Mouse (Mus musculus): Measurements from ENCODE around the gene Tia1. TPM values are rescaled to one million over a fixed set of nuclear protein-coding genes. Genes with fewer than 3 reads are reported as not detected.

The Tia1 gene
- total and polyA plus RNA-seq, 2 experiments from 2014 or later = 67.8 to 76.7 TPM

GRCm38 (mm10) chr6:86445551-86445950, 41.5 kb downstream of the Tia1 start:
- Histone ChIP-seq H3K27ac (ENCODE audit: low read depth) (no peak overlapping the region), H3K4me2 (ENCODE audit: low read depth, low read length) (no peak overlapping the region), H3K36me3 (replicated peaks; ENCODE audit: control insufficient read depth, insufficient read depth, low read length) (peaks cover 52% of the 10 kb centered on the region), H3K27me3 (ENCODE audit: control insufficient read depth, insufficient read depth, low read length) (no peaks in the 10 kb centered on the region), H3K9me3 (replicated peaks; ENCODE audit: control insufficient read depth, low read length) (no peaks in the 10 kb centered on the region), H3K9ac (replicated peaks; ENCODE audit: low read depth, low read length) (no peak overlapping the region), H3K4me3 (ENCODE audit: low read depth, low read length) (no peak overlapping the region), H3K4me1 (ENCODE audit: control insufficient read depth, insufficient read depth) (no peaks in the 10 kb centered on the region)
- ATAC-seq (ENCODE audit: insufficient read depth, low read depth) (no peak), DNase-seq (ENCODE audit: low spot score) (no peak)
- 86% methylated on average over 18 of the region's 18 CpGs for WGBS
- no peak for TF ChIP-seq CTCF (IDR thresholded peaks at IDR 0.05; ENCODE audit: low read depth)
- TF ChIP-seq EP300 (IDR thresholded peaks at IDR 0.05; ENCODE audit: low read depth) = no peak

- peaks cover 60% of the 10 kb centered on the region for H3K36me3 ChIP-seq (replicated peaks; ENCODE audit: control insufficient read depth, insufficient read depth, low read length)
- no peak overlapping the region for H3K4me2 ChIP-seq (ENCODE audit: low read depth, low read length)
- WGBS = 82% methylated on average over 1 of the region's 1 CpGs
Observed at GRCm38 (mm10) chr6:86446927-86447568, 43.0 kb downstream of the Tia1 start.

GRCm38 (mm10) chr6:86456727-86457126, 52.7 kb downstream of the Tia1 start:
- H3K9me3 ChIP-seq (replicated peaks; ENCODE audit: control insufficient read depth, low read length) = no peaks in the 10 kb centered on the region
- no peaks in the 10 kb centered on the region for H3K27me3 ChIP-seq (ENCODE audit: control insufficient read depth, insufficient read depth, low read length)
- peaks cover 69% of the 10 kb centered on the region for H3K36me3 ChIP-seq (replicated peaks; ENCODE audit: control insufficient read depth, insufficient read depth, low read length)
- DNase-seq (ENCODE audit: low spot score) (no peak), ATAC-seq (ENCODE audit: insufficient read depth, low read depth) (no peak)
- no peak overlapping the region for H3K4me2 ChIP-seq (ENCODE audit: low read depth, low read length)
- TF ChIP-seq EP300 (IDR thresholded peaks at IDR 0.05; ENCODE audit: low read depth) (no peak), CTCF (IDR thresholded peaks at IDR 0.05; ENCODE audit: low read depth) (no peak)
- H3K4me3 ChIP-seq (ENCODE audit: low read depth, low read length) = no peak overlapping the region
- no peaks in the 10 kb centered on the region for H3K4me1 ChIP-seq (ENCODE audit: control insufficient read depth, insufficient read depth)
- 86% methylated on average over 3 of the region's 3 CpGs for WGBS
- H3K9ac ChIP-seq (replicated peaks; ENCODE audit: low read depth, low read length) = no peak overlapping the region
- no peak overlapping the region for H3K27ac ChIP-seq (ENCODE audit: low read depth)

More at GRCm38 (mm10) chr6:86446927-86447568, 43.0 kb downstream of the Tia1 start:
- ATAC-seq (ENCODE audit: insufficient read depth, low read depth) (no peak), DNase-seq (ENCODE audit: low spot score) (no peak)
- Histone ChIP-seq H3K9ac (replicated peaks; ENCODE audit: low read depth, low read length) (no peak overlapping the region), H3K4me3 (ENCODE audit: low read depth, low read length) (no peak overlapping the region), H3K27ac (ENCODE audit: low read depth) (no peak overlapping the region), H3K4me1 (ENCODE audit: control insufficient read depth, insufficient read depth) (no peaks in the 10 kb centered on the region), H3K9me3 (replicated peaks; ENCODE audit: control insufficient read depth, low read length) (no peaks in the 10 kb centered on the region), H3K27me3 (ENCODE audit: control insufficient read depth, insufficient read depth, low read length) (no peaks in the 10 kb centered on the region)
- TF ChIP-seq EP300 (IDR thresholded peaks at IDR 0.05; ENCODE audit: low read depth) = no peak
- no peak for TF ChIP-seq CTCF (IDR thresholded peaks at IDR 0.05; ENCODE audit: low read depth)

- no peak overlapping the region for H3K9ac ChIP-seq (replicated peaks; ENCODE audit: low read depth, low read length)
Observed at GRCm38 (mm10) chr6:86463079-86463478, 59.1 kb downstream of the Tia1 start.

GRCm38 (mm10) chr6:86471317-86471716, 67.3 kb downstream of the Tia1 start:
- H3K9ac ChIP-seq (replicated peaks; ENCODE audit: low read depth, low read length) = peak overlapping the region; percentile 57; the same call in 1 of the 2 replicates
- H3K27ac ChIP-seq (ENCODE audit: low read depth) = peak overlapping the region; percentile 93

More at GRCm38 (mm10) chr6:86463079-86463478, 59.1 kb downstream of the Tia1 start:
- Histone ChIP-seq H3K27ac (ENCODE audit: low read depth) (no peak overlapping the region), H3K27me3 (ENCODE audit: control insufficient read depth, insufficient read depth, low read length) (no peaks in the 10 kb centered on the region), H3K36me3 (replicated peaks; ENCODE audit: control insufficient read depth, insufficient read depth, low read length) (peaks cover 61% of the 10 kb centered on the region), H3K9me3 (replicated peaks; ENCODE audit: control insufficient read depth, low read length) (no peaks in the 10 kb centered on the region), H3K4me2 (ENCODE audit: low read depth, low read length) (no peak overlapping the region), H3K4me1 (ENCODE audit: control insufficient read depth, insufficient read depth) (no peaks in the 10 kb centered on the region), H3K4me3 (ENCODE audit: low read depth, low read length) (no peak overlapping the region)
- ATAC-seq (ENCODE audit: insufficient read depth, low read depth) (no peak), DNase-seq (ENCODE audit: low spot score) (no peak)
- WGBS = 84% methylated on average over 3 of the region's 3 CpGs
- TF ChIP-seq EP300 (IDR thresholded peaks at IDR 0.05; ENCODE audit: low read depth) = no peak
- no peak for TF ChIP-seq CTCF (IDR thresholded peaks at IDR 0.05; ENCODE audit: low read depth)

GRCm38 (mm10) chr6:86471760-86472099, 67.7 kb downstream of the Tia1 start:
- Histone ChIP-seq H3K4me1 (ENCODE audit: control insufficient read depth, insufficient read depth) (peaks cover 45% of the 10 kb centered on the region), H3K4me2 (ENCODE audit: low read depth, low read length) (peak overlapping the region; percentile 63), H3K4me3 (ENCODE audit: low read depth, low read length) (peak overlapping the region; percentile 54), H3K27me3 (ENCODE audit: control insufficient read depth, insufficient read depth, low read length) (no peaks in the 10 kb centered on the region), H3K9ac (replicated peaks; ENCODE audit: low read depth, low read length) (peak overlapping the region; percentile 57), H3K27ac (ENCODE audit: low read depth) (peak overlapping the region; percentile 93), H3K36me3 (replicated peaks; ENCODE audit: control insufficient read depth, insufficient read depth, low read length) (peaks cover 22% of the 10 kb centered on the region), H3K9me3 (replicated peaks; ENCODE audit: control insufficient read depth, low read length) (no peaks in the 10 kb centered on the region)
- DNase-seq (ENCODE audit: low spot score) (peak; percentile 55), ATAC-seq (ENCODE audit: insufficient read depth, low read depth) (peak; percentile 9)
- 15% methylated on average over 9 of the region's 9 CpGs for WGBS
- TF ChIP-seq EP300 (IDR thresholded peaks at IDR 0.05; ENCODE audit: low read depth) = no peak
- no peak for TF ChIP-seq CTCF (IDR thresholded peaks at IDR 0.05; ENCODE audit: low read depth)

More at GRCm38 (mm10) chr6:86471317-86471716, 67.3 kb downstream of the Tia1 start:
- ATAC-seq (ENCODE audit: insufficient read depth, low read depth) (no peak), DNase-seq (ENCODE audit: low spot score) (no peak)
- TF ChIP-seq EP300 (IDR thresholded peaks at IDR 0.05; ENCODE audit: low read depth) = no peak
- TF ChIP-seq CTCF (IDR thresholded peaks at IDR 0.05; ENCODE audit: low read depth) = no peak
- peak overlapping the region; percentile 63; the same call in 1 of the 2 replicates for H3K4me2 ChIP-seq (ENCODE audit: low read depth, low read length)
- H3K4me1 ChIP-seq (ENCODE audit: control insufficient read depth, insufficient read depth) = peaks cover 41% of the 10 kb centered on the region
- no peaks in the 10 kb centered on the region for H3K27me3 ChIP-seq (ENCODE audit: control insufficient read depth, insufficient read depth, low read length)
- no peaks in the 10 kb centered on the region for H3K9me3 ChIP-seq (replicated peaks; ENCODE audit: control insufficient read depth, low read length)
- peaks cover 25% of the 10 kb centered on the region for H3K36me3 ChIP-seq (replicated peaks; ENCODE audit: control insufficient read depth, insufficient read depth, low read length)
- 85% methylated on average over 3 of the region's 3 CpGs for WGBS
- no peak overlapping the region for H3K4me3 ChIP-seq (ENCODE audit: low read depth, low read length)
